Mouse (Mus musculus) urinary bladder, postnatal 36 days (tissue): ENCODE results near the gene Gm47283.
"Not testable (repeated sequence)": the region's sequence is repeated elsewhere in the genome, so short reads cannot be mapped to it uniquely, and the experiment has no call there.

Experiments used
- DNase-seq, 2 experiments: peaks; one replicate each; pipeline ENCODE4 v3.0.0; 2022; ENCODE audit warnings: low spot score in 2 of 2, mixed read lengths in 1 of 2

Gm47283 gene

DNA sequence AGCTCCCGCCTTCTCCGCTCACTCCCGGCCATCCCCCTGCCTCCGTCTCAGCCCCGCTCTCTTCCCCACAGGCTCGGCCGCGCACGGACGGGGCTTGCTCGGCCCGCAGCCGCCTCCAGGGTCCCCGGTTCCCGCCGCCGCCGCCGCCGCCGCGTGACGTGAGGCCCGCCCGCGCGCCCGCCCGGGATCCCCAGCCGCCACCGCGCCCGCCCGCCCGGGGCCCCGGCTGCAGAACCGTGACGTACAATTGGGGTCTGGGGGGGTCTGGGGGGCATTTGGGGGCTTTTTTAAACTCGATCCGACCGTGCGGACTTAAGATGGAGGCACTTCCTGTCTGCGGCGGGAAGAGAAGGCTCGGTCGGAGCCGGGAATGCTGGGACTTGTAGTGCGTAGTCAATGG lies at the start of gene Gm47283:
Gene Gm47283, plus strand, starts transcription at position 301 of the 400 bp plus-strand sequence.
- not testable (repeated sequence) for DNase-seq

DNA sequence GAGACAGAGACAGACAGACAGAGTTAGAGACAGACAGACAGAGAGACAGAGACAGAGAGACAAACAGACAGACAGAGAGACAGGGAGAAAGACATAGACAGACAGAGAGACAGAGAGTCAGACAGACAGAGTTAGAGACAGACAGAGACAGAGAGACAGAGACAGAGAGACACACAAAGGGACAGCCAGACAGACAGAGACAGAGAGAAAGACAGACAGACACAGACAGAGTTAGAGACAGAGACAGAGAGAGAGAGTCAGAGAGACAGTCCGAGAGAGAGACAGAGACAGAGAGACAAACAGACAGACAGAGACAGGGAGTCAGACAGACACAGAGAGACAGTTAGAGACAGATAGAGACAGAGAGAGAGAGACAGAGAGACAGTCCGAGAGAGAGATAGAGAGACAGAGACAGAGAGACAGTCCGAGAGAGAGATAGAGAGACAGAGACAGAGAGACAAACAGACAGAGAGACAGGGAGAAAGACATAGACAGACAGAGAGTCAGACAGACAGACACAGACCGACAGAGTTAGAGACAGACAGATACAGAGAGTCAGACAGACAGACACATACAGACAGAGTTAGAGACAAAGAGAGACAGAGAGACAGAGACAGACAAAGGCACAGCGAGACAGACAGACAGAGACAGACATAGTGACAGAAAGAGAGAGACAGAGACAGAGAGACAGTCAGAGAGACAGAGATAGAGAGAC lies 49.2 kb upstream of the Gm47283 start:
- not testable (repeated sequence) for DNase-seq

DNA sequence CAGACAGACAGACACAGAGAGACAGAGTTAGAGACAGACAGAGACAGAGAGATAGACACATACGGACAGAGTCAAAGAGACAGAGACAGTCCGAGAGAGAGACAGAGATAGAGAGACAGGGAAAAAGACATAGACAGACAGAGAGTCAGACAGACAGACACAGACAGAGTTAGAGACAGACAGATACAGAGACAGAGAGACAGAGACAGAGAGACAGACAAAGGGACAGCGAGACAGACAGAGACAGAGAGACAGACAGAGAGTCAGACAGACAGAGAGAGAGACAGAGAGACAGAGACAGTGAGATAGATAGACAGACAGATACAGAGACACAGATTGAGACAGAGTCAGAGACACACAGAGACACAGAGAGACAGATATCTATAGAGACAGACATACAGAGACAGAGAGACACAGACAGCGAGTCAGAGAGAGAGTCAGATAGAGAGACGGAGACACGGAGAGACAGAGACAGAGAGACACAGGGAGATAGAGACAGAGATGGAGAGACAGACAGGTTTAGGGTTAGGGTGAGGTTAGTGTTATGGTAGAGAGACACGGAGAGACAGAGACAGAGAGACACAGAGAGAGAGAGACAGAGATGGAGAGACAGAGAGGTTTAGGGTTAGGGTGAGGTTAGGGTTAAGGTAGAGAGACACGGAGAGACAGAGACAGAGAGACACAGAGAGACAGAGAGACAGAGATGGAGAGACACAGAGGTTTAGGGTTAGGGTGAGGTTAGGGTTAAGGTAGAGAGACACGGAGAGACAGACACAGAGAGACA lies 48.1 kb upstream of the Gm47283 start:
- DNase-seq, result not testable (repeated sequence)

GRCm38 (mm10) chrY:90737606-90738430 lies 46.7 kb upstream of the Gm47283 start:
- DNase-seq, result no peak

DNA sequence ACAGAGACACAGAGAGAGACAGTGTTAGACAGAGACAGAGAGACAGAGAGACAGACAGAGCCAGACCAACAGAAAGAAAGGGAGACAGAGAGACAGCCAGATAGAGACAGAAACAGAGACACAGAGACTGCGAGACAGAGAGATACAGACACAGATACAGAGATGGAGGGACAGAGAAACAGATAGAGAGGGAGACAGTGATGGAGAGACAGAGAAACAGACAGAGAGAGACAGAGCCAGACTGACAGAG lies 46.2 kb upstream of the Gm47283 start:
- DNase-seq, result no peak

DNA sequence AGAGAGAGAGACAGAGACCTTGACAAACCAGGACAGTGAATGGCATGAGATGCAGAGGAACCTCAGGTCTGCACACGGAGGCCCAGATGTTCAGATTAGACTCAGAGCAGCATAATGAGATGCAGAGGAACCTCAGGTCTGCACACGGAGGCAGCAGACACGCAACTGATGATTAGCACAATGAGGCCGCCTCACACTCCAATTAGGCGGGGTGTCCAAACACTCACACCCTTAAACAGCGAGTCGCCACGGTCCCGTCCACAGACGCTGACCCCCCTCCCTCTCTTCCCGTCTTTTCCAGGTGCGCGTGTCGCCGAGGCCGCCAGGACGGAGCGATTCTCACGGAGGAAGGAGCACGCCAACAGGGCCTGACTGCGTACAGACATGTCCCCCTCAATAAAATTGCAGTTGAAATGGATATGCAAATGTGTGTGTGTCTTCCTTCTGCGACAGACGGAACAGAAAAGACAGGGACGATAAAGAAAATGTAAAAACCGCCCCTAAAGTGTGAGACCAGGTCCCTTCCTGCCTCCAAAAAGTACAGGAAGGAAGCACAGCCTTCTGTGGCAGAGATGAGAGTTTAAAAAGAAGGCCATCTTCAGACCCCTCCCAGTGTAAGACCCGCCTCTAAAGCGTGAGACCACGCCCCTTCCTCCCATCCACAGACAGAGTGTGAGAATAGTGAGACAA lies 45.6 kb upstream of the Gm47283 start:
- DNase-seq, result peak in 1 of 2 experiments; percentile 28

DNA sequence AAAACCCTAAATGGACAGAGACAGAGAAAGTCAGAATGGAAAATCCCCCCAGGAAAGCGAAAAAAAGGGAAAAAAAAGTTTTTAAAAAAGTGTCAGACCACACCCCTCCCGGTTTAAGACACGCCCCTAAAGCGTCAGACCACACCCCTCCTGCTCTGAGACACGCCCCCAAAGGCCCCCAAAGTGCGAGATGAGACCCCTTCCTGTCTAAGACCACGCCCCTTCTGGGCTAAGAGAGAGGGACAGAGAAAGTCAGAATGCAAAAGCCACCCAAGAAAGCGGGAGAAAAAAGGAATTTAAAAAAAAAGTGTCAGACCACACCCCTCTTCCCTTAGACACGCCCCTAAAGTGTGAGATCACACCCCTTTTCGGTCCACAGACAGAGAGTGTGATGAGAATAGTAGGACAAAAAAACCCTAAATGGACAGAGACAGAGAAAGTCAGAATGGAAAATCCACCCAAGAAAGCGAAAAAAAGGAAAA lies 45.0 kb upstream of the Gm47283 start:
- peak in 1 of 2 experiments; percentile 31 for DNase-seq

DNA sequence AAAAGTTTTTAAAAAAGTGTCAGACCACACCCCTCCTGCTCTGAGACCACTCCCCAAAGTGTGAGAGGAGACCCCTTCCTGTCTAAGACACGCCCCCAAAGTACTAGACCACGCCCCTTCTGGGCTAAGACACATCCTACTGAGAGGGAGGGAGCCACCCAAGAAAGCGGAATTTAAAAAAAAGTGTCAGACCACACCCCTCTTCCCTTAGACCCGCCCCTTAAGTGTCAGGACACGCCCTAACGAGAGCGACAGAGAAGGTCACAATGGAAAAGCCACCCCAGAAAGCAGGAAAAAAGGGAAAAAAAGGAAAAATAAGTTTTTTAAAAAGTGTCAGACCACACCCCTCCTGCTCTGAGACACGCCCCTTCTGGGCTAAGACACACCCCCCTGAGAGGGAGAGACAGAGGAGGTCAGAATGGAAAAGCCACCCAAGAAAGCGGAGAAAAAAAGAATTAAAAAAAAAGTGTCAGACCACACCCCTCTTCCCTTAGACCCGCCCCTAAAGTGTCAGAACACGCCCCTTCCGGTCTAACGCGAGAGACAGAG lies 44.5 kb upstream of the Gm47283 start:
- peak in 1 of 2 experiments; percentile 27 for DNase-seq

GRCm38 (mm10) chrY:90741006-90741405 lies 43.5 kb upstream of the Gm47283 start:
- not testable (repeated sequence) for DNase-seq

DNA sequence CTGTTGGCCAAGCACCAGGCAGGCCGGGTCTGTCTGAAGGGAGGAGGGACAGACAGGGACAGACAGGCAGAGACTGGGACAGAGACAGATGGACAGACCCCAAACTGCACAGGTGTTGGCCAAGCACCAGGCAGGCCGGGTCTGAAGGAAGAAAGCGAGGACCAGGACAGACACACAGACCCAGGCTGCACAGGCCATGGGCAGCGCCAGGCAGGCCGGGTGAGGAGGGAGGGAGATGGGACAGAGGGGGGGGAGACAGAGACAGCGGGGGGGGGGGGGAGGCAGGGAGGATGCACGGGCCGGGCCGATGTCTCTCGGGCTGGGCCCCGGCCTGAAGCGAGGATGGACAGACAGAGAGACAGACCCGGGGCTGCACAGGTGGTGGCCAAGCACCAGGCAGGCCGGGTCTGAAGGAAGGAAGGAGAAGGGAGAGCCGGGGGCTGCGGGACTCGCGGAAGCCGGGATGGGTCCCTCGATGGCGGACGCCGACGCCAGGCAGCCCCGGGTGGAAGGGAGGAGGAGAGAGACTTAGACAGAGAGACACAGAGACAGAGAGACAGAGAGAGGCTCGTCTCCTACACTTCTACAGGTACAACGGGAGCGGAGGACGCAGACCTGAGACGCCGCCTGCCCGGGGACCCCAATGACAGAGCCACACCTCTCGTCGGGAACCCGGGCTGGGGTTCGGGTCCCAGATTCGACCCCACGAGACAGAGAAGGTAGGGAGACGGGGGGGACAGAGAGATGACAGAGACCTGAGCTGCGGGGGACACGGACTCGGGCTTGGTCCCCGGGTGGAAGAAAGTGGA lies 42.9 kb upstream of the Gm47283 start:
- DNase-seq, result peak in 1 of 2 experiments; percentile 19

DNA sequence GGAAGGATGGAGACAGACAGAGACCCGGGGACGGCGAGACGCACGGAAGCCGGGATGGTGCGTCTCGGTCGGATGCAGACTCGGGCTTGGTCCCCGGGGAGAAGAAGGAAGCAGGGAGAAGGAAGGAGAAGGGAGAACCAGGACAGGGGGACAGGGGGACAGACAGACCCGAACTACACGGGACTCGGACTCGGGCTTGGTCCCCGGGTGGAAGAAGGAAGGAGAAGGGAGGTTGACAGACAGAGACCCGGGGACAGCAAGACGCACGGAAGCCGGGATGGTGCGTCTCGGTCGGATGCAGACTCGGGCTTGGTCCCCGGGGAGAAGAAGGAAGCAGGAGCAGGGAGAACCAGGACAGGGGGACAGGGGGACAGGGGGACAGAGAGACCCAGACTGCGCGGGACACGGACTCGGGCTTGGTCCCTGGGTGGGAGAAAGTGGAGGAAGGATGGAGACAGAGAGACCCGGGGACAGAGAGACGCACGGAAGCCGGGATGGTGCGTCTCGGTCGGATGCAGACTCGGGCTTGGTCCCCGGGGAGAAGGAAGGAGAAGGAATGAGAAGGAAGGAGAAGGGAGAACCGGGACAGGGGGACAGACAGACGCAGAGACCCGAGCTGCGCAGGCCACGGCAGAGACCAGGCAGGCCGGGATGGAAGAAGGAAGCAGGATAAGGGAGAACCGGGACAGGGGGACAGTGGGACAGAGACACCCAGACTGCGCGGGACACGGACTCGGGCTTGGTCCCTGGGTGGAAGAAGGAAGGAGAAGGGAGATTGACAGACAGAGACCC lies 42.1 kb upstream of the Gm47283 start:
- DNase-seq, result not testable (repeated sequence)

DNA sequence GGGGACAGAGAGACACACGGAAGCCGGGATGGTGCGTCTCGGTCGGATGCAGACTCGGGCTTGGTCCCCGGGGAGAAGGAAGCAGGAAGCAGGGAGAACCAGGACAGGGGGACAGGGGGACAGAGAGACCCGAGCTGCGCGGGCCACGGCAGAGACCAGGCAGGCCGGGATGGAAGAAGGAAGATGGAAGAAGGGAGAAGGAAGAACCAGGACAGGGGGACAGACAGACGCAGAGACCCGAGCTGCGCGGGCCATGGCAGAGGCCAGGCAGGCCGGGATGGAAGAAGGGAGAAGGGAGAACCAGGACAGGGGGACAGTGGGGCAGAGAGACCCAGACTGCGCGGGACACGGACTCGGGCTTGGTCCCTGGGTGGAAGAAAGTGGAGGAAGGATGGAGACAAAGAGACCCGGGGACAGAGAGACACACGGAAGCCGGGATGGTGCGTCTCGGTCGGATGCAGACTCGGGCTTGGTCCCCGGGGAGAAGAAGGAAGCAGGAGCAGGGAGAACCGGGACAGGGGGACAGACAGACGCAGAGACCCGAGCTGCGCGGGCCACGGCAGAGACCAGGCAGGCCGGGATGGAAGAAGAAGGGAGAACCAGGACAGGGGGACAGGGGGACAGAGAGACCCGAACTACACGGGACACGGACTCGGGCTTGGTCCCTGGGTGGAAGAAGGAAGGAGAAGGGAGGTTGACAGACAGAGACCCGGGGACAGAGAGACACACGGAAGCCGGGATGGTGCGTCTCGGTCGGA lies 41.3 kb upstream of the Gm47283 start:
- DNase-seq, result not testable (repeated sequence)

- no peak for DNase-seq
These were observed 40.7 kb upstream of the Gm47283 start for GRCm38 (mm10) chrY:90743811-90744220.

DNA sequence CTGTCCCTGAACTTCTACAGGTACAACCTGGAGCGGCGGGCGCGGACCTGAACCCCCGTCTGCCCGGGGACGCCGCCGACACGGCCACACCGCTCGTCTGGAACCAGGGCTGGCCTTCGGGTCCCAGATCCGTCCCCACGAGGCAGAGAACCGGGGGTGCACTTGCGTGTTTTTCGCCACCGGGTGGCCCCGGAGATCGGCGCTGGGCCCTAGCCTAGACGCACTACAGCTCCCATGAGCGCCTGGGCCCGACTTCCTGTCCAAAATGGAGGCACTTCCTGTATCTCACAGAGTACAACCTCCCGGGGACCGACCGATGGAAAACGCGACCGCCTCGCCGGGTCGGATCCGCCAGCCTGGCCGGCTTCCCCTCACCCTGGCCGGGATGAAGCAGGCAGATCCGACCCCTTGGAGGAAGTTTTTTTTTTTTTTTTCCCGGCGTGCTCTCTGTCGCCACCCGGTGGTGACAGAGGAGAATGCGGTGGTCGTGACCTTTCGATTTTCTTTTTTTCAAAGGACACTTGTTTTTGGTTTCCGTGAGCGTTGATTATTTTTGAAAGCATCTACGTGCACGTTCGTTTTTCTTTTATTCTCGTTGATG lies 40.1 kb upstream of the Gm47283 start:
- DNase-seq, result peak; percentile 91 to 96

- DNase-seq, result not testable (repeated sequence)
These were observed 39.3 kb upstream of the Gm47283 start for GRCm38 (mm10) chrY:90745256-90745655.

DNA sequence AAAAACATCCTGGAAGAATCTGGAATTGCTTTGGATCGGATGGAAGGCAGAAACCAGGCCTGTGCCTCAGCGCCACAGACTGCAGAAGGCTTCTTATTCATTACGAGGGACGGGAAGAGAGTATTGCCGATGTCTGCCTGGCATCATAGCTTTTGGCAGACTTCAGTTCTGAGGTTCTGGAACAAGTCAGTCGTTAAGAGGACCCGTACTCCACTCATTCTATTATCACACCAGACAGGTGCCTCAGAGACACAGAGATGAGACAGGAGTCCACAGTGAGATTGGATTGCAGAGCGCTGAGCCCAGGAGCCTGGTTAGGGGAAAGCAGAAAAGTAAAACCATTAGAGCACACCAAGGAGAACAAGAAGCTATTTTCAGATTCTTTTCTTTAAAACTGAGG lies 29.8 kb upstream of the Gm47283 start, which contains the start of gene Gm21860:
Gene Gm21860, minus strand, starts transcription at position 101 of the 400 bp plus-strand sequence.
- not testable (repeated sequence) for DNase-seq

DNA sequence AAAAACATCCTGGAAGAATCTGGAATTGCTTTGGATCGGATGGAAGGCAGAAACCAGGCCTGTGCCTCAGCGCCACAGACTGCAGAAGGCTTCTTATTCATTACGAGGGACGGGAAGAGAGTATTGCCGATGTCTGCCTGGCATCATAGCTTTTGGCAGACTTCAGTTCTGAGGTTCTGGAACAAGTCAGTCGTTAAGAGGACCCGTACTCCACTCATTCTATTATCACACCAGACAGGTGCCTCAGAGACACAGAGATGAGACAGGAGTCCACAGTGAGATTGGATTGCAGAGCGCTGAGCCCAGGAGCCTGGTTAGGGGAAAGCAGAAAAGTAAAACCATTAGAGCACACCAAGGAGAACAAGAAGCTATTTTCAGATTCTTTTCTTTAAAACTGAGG lies 54.5 kb downstream of the Gm47283 start, which contains the start of gene Gm21748:
Gene Gm21748, minus strand, starts transcription at position 101 of the 400 bp plus-strand sequence.
- not testable (repeated sequence) for DNase-seq
